Mouse (Mus musculus): Measurements from ENCODE around the gene Tcstv1.
"Not testable (repeated sequence)": the region's sequence is repeated elsewhere in the genome, so short reads cannot be mapped to it uniquely, and the experiment has no call there.

The Tcstv1 gene

DNA sequence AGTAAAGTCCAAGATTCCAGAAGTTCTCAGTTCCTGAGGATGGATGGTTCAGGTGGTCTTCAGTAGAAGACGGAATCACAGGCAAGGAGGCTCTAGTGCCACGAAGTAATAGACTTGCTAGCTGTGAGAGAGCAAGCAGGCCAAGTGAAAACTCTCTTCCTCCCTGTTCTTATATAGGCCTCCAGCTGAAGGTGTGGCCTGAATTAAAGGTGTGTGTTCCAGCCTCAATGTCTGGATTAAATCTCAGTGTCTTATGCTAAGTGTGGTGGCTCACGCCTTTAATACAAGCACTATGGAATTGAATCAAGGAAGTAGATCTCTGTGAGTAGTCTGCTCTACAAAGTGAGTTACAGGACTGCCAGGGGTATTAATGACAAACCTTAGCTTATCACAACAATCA is at the start of gene Tcstv1:
Tcstv1 (minus strand) TSS at position 101 of the 400 bp plus-strand sequence.
- H3K27me3 ChIP-seq (ENCODE audit: insufficient read depth, low read length); H3K9me3 ChIP-seq (ENCODE audit: low read length); H3K4me1 ChIP-seq (replicated peaks; ENCODE audit: low read depth, low read length); H3K36me3 ChIP-seq (ENCODE audit: insufficient read depth, low read length); H3K4me3 ChIP-seq (replicated peaks; ENCODE audit: low read length): not testable (repeated sequence)

GRCm38 (mm10) chr13:119929172-119929571 is 34.6 kb upstream of the Tcstv1 start, which contains the start of gene Gm21761:
Gene Gm21761, minus strand, starts transcription at chr13:119929272.
- not testable (repeated sequence) for H3K36me3 ChIP-seq (ENCODE audit: insufficient read depth, low read length); H3K4me3 ChIP-seq (replicated peaks; ENCODE audit: low read length); H3K4me1 ChIP-seq (replicated peaks; ENCODE audit: low read depth, low read length); H3K9me3 ChIP-seq (ENCODE audit: low read length); H3K27me3 ChIP-seq (ENCODE audit: insufficient read depth, low read length)

DNA sequence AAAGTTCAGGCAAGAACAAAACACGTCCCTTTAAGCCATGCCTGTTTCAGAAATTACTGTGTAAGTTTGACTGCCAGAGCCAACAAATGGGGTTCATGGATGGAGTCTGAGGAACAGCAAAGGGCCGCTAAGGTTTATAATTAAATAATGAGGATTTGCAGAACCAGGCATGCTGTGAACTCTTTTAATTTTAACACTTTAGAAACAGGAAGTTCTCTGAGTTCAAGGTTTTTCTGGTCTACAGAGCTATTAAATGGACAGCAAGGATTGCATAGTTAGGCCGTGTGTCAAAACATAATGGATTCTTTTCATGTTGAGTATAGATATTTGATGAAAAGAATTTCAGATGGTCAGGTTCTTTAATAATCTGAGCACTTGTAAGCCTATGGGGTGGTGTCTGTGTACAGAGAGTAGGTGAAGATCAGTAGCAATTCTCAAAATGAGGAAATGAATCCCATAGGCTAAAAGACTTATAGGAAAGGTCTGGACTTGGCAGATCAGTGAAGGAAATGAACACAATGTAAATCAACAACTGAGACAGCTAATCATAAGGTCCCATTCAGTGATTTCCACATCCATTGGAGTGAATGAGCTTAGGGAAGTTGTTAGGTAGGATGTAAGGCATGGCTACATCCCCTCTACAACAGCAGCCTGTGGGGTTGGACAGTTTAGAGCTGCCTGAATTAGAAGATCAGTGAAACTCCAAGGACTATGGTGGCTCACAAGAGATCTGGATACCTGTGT is 30.2 kb upstream of the Tcstv1 start:
- H3K36me3 ChIP-seq (ENCODE audit: insufficient read depth, low read length); H3K9me3 ChIP-seq (ENCODE audit: low read length); H3K27me3 ChIP-seq (ENCODE audit: insufficient read depth, low read length); H3K4me1 ChIP-seq (replicated peaks; ENCODE audit: low read depth, low read length); H3K4me3 ChIP-seq (replicated peaks; ENCODE audit: low read length): not testable (repeated sequence)

DNA sequence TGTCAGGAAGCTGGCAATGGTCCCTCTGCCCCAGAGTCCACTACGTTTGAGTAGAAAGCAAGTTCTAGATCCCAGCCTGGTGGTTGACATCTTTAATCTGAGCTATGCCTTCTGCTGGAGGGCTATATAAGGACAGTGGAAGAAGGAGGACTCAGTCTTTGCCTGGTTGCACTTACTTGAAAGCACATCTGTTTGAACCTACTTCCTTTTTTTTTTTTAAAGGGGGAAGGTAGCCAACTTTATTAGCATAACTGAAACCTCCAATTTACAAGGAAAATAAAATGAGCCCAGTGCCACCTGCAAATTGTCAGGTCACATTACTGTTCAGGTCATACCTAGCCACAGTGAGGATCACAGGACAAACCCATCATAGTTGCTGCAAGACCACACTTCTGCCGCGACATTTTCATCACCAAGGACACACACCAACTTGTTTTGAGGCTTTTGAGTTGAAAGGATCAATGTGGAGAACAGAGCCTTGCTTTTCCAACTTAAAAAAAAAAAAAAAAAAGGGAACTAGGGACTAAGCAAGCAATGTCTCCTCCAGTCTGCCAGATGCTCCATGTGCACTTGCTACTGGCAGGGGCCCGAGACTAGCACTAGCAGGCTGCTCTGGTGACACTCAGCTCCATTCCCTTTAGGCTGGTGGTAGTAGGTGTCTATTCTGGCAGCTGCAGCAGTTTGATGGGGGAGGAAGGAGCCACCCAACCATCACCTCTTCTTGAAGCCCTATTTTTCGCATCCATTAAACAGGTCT is 22.6 kb upstream of the Tcstv1 start:
- H3K4me1 ChIP-seq (replicated peaks; ENCODE audit: low read depth, low read length), result not testable (repeated sequence)

GRCm38 (mm10) chr13:119916449-119916848 is 21.9 kb upstream of the Tcstv1 start:
- not testable (repeated sequence) for H3K4me3 ChIP-seq (replicated peaks; ENCODE audit: low read length); H3K4me1 ChIP-seq (replicated peaks; ENCODE audit: low read depth, low read length); H3K36me3 ChIP-seq (ENCODE audit: insufficient read depth, low read length); H3K27me3 ChIP-seq (ENCODE audit: insufficient read depth, low read length); H3K9me3 ChIP-seq (ENCODE audit: low read length)

More for the DNA sequence above, 22.6 kb upstream of the Tcstv1 start:
- not testable (repeated sequence) for H3K27me3 ChIP-seq (ENCODE audit: insufficient read depth, low read length); H3K9me3 ChIP-seq (ENCODE audit: low read length); H3K4me3 ChIP-seq (replicated peaks; ENCODE audit: low read length); H3K36me3 ChIP-seq (ENCODE audit: insufficient read depth, low read length)

GRCm38 (mm10) chr13:119898549-119898948 is 4.0 kb upstream of the Tcstv1 start:
- H3K36me3 ChIP-seq (ENCODE audit: insufficient read depth, low read length); H3K4me1 ChIP-seq (replicated peaks; ENCODE audit: low read depth, low read length); H3K4me3 ChIP-seq (replicated peaks; ENCODE audit: low read length); H3K9me3 ChIP-seq (ENCODE audit: low read length); H3K27me3 ChIP-seq (ENCODE audit: insufficient read depth, low read length): not testable (repeated sequence)

GRCm38 (mm10) chr13:119886896-119887295 is 7.7 kb downstream of the Tcstv1 start:
- H3K27me3 ChIP-seq (ENCODE audit: insufficient read depth, low read length); H3K4me3 ChIP-seq (replicated peaks; ENCODE audit: low read length); H3K36me3 ChIP-seq (ENCODE audit: insufficient read depth, low read length); H3K9me3 ChIP-seq (ENCODE audit: low read length): not testable (repeated sequence)
- H3K4me1 ChIP-seq (replicated peaks; ENCODE audit: low read depth, low read length), result peaks cover 12% of the 10 kb centered on the region

DNA sequence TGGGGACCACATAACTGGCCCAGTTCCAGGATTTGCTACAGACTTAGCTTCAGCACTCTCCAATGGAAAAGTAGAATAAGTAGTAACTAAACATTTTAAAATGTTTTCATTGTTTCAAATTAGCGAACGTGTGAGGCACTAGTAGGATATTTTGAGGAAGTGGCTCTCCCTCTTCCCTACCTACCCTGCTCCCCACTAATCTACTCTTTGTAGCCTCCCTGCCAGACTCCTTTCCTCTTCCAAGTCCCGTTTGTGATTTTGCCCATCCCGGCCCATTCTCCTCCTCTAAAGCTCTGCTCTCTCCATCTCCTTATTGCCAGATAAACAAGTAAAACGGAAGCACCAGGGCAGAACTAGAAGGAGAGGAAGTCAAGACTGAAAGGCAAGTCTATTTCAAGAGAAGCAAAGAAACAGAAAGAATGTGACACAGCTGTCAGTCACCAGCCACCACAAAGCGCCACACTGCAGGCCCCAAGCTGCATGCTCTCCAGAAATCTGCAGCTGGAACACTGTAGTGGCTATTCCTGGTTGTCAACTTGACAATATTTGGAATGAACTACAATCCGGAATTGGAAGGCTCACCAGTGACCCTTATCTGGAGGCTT is 30.1 kb downstream of the Tcstv1 start:
- H3K27me3 ChIP-seq (ENCODE audit: insufficient read depth, low read length); H3K4me1 ChIP-seq (replicated peaks; ENCODE audit: low read depth, low read length); H3K9me3 ChIP-seq (ENCODE audit: low read length); H3K36me3 ChIP-seq (ENCODE audit: insufficient read depth, low read length); H3K4me3 ChIP-seq (replicated peaks; ENCODE audit: low read length): not testable (repeated sequence)

- H3K4me1 ChIP-seq (replicated peaks; ENCODE audit: low read depth, low read length); H3K9me3 ChIP-seq (ENCODE audit: low read length); H3K36me3 ChIP-seq (ENCODE audit: insufficient read depth, low read length); H3K27me3 ChIP-seq (ENCODE audit: insufficient read depth, low read length); H3K4me3 ChIP-seq (replicated peaks; ENCODE audit: low read length): not testable (repeated sequence)
Observed at GRCm38 (mm10) chr13:119862399-119862798, 32.2 kb downstream of the Tcstv1 start.

Data from E14TG2a.4 (cell line).